ENCODE assay signal across 32 mouse cellular contexts in the genomic region with DNA sequence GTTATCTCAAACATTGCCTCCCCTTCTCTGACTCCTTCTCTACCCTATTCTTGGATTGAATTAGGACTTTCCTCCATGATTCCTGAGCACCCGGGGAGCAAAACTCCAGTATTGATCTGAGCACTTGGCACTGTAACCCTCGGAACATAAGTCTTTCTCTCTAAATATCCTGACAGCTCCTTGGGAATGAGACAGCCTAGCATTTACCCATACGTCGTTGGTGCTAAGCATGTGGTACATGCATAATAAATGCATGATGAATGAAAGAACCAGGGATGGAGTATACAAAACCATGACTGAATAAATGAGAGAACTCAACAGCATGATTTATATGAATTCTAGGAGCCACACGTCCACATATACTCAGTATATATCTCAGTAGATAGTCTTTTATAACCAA.
"Had no signal": no experiment of that assay in that cellular context is flagged by ENCODE, and none has a peak within 500 bp of the region (broad histone marks: within the 10 kb centered on the region; RNA-seq: fewer than 3 reads in every experiment).

No protein-coding gene starts in this region.

- H3K27me3 ChIP-seq: limb, embryonic 12.5 days; limb, embryonic 13.5 days; limb, embryonic 15.5 days; liver, embryonic 12.5 days; liver, embryonic 13.5 days; liver, embryonic 15.5 days; lung, embryonic 15.5 days; midbrain, embryonic 12.5 days; midbrain, embryonic 13.5 days; midbrain, embryonic 15.5 days; neural tube, embryonic 12.5 days had no signal

- DNase-seq: left cerebral cortex, postnatal 4 days; liver; liver, embryonic 13.5 days; liver, postnatal 0 days; lung, adult 18-20 months; lung, adult 2 months; lung, embryonic 14.5 days; lung, postnatal 10 days; lung, postnatal 14 days; lung, postnatal 36 days; lung, postnatal 4 days; midbrain, embryonic 14.5 days had no signal

- H3K4me3 ChIP-seq: limb, embryonic 10.5 days; limb, embryonic 12.5 days; limb, embryonic 13.5 days; limb, embryonic 15.5 days; liver, embryonic 12.5 days; liver, embryonic 13.5 days; liver, embryonic 15.5 days; lung, embryonic 15.5 days; megakaryocyte, embryonic 14.5 days; midbrain, embryonic 10.5 days; midbrain, embryonic 12.5 days; midbrain, embryonic 13.5 days; midbrain, embryonic 15.5 days; myocyte; neural tube, embryonic 12.5 days had no signal

- H3K9ac ChIP-seq: limb, embryonic 12.5 days; limb, embryonic 13.5 days; limb, embryonic 15.5 days; liver, embryonic 12.5 days; liver, embryonic 13.5 days; liver, embryonic 14.5 days; liver, embryonic 15.5 days; liver, postnatal 0 days; lung, embryonic 14.5 days; lung, embryonic 15.5 days; midbrain, embryonic 12.5 days; midbrain, embryonic 13.5 days; midbrain, embryonic 15.5 days; neural tube, embryonic 12.5 days had no signal

- ATAC-seq: liver, embryonic 12.5 days; liver, postnatal 0 days; lung, postnatal 0 days; midbrain, embryonic 13.5 days; midbrain, embryonic 15.5 days; midbrain, embryonic 16.5 days had no signal

- H3K36me3 ChIP-seq: limb, embryonic 10.5 days; limb, embryonic 12.5 days; limb, embryonic 13.5 days; limb, embryonic 15.5 days; liver, embryonic 12.5 days; liver, embryonic 13.5 days; liver, embryonic 15.5 days; lung, embryonic 15.5 days; midbrain, embryonic 10.5 days; midbrain, embryonic 12.5 days; midbrain, embryonic 13.5 days; midbrain, embryonic 15.5 days; neural tube, embryonic 12.5 days had no signal

- H3K4me1 ChIP-seq: limb, embryonic 12.5 days; limb, embryonic 13.5 days; limb, embryonic 15.5 days; liver, embryonic 12.5 days; liver, embryonic 13.5 days; liver, embryonic 15.5 days; lung, embryonic 15.5 days; megakaryocyte, embryonic 14.5 days; midbrain, embryonic 13.5 days; midbrain, embryonic 15.5 days had no signal

- H3K27ac ChIP-seq: limb, embryonic 10.5 days; limb, embryonic 12.5 days; limb, embryonic 13.5 days; limb, embryonic 15.5 days; liver, embryonic 12.5 days; liver, embryonic 13.5 days; liver, embryonic 14.5 days; liver, embryonic 15.5 days; lung, embryonic 15.5 days; macrophage; midbrain, embryonic 10.5 days; midbrain, embryonic 12.5 days; midbrain, embryonic 13.5 days; midbrain, embryonic 15.5 days; neural tube, embryonic 12.5 days had no signal

- H3K9me3 ChIP-seq: limb, embryonic 10.5 days; limb, embryonic 12.5 days; limb, embryonic 13.5 days; limb, embryonic 15.5 days; liver, embryonic 12.5 days; liver, embryonic 13.5 days; liver, embryonic 15.5 days; lung, embryonic 15.5 days; megakaryocyte, embryonic 14.5 days; midbrain, embryonic 10.5 days; midbrain, embryonic 12.5 days; midbrain, embryonic 13.5 days; midbrain, embryonic 15.5 days; neural tube, embryonic 12.5 days had no signal

- H3K4me2 ChIP-seq: limb, embryonic 12.5 days; limb, embryonic 13.5 days; limb, embryonic 15.5 days; liver, embryonic 11.5 days; liver, embryonic 12.5 days; liver, embryonic 13.5 days; liver, embryonic 15.5 days; lung, embryonic 14.5 days; lung, embryonic 15.5 days; midbrain, embryonic 11.5 days; midbrain, embryonic 12.5 days; midbrain, embryonic 13.5 days; midbrain, embryonic 15.5 days; neural tube, embryonic 12.5 days had no signal
